Mouse (Mus musculus) liver, adult 2 months (tissue): ENCODE results near the gene Olfr1447.

Source experiments
- CTCF ChIP-seq: fragments of 200-500 bp; IDR thresholded peaks from 2 replicates; pipeline ENCODE4 v1.5.1; 2011; ENCODE audit warnings: low read depth, low read length, control low read depth
- POLR2A ChIP-seq: fragments of 200-500 bp; IDR thresholded peaks from 2 replicates; pipeline ENCODE4 v1.6.1; 2011; ENCODE audit warnings: low read length, control low read depth; ENCODE audit not compliant: insufficient read depth; ENCODE audit errors: extremely low read depth

DNA sequence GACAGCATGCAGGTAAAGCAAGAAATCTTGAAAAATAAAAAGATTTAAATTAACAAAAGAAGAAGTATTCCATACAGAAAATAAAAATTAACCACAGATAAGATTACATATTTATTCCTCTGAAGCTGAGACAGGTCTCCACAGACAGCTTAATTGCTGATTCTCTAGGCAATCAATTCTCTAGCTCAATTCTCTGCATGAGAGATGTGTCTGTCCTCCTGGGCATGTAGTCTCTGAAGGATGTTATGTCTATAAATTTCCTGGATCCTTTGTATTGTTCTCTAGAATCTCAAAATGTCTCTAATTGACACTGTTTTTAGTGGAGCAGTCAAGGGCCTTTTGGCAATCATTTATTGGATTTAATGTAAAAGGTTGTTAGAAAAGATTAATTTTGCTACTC lies 27.0 kb upstream of the Olfr1447 start, which contains the start of gene Olfr1449:
- TF ChIP-seq POLR2A: no peak
- TF ChIP-seq CTCF: no peak
